ENCODE assay signal across 8 mouse cellular contexts in genomic region chr6:113697222-113698205, GRCm38 (mm10). TPM values are rescaled to one million over a fixed set of nuclear protein-coding genes. Genes with fewer than 3 reads are reported as not detected.
A peak's percentile ranks its signal among the peaks of the same experiment; 100 is the strongest.
DNase-seq lines count a peak whose midpoint lies in the region; ATAC-seq and TF ChIP-seq lines count a peak whose summit lies in the region.

No protein-coding gene starts in this region.

- TF ChIP-seq EP300 in heart, postnatal 0 days (IDR thresholded peaks at IDR 0.05; ENCODE audit: low read depth): no peak

- peak overlapping the region; percentile 96 for H3K4me2 ChIP-seq in embryonic facial prominence, embryonic 14.5 days (ENCODE audit: low read depth, low read length)
- peak overlapping the region; percentile 99 for H3K4me2 ChIP-seq in heart, postnatal 0 days (ENCODE audit: low read depth, low read length)
- peak overlapping the region; percentile 97 for H3K4me2 ChIP-seq in limb, embryonic 13.5 days (replicated peaks)
- peak overlapping the region; percentile 98 for H3K4me2 ChIP-seq in midbrain, embryonic 16.5 days (ENCODE audit: low read length)

- H3K9me3 ChIP-seq in embryonic facial prominence, embryonic 14.5 days (ENCODE audit: control insufficient read depth, low read length): no peaks in the 10 kb centered on the region
- no peaks in the 10 kb centered on the region for H3K9me3 ChIP-seq in heart, postnatal 0 days (replicated peaks; ENCODE audit: control insufficient read depth, low read length)
- no peaks in the 10 kb centered on the region for H3K9me3 ChIP-seq in limb, embryonic 13.5 days
- no peaks in the 10 kb centered on the region for H3K9me3 ChIP-seq in midbrain, embryonic 16.5 days (replicated peaks; ENCODE audit: control insufficient read depth, low read length, poor library complexity, severe bottlenecking)

- no peak for TF ChIP-seq CTCF in heart, postnatal 0 days (IDR thresholded peaks at IDR 0.05; ENCODE audit: low read depth)

- peak overlapping the region; percentile 87 for H3K27ac ChIP-seq in embryonic facial prominence, embryonic 14.5 days (replicated peaks; ENCODE audit: low read depth, low read length)
- H3K27ac ChIP-seq in heart, postnatal 0 days (ENCODE audit: low read depth): peak overlapping the region; percentile 94
- H3K27ac ChIP-seq in limb, embryonic 13.5 days: peak overlapping the region; percentile 84
- peak overlapping the region; percentile 86 for H3K27ac ChIP-seq in midbrain, embryonic 16.5 days (ENCODE audit: low read length)

- H3K4me1 ChIP-seq in embryonic facial prominence, embryonic 14.5 days (ENCODE audit: control insufficient read depth, insufficient read depth, low read length): peaks cover 18% of the 10 kb centered on the region
- H3K4me1 ChIP-seq in heart, postnatal 0 days (ENCODE audit: control insufficient read depth, insufficient read depth): peaks cover 22% of the 10 kb centered on the region
- peaks cover 31% of the 10 kb centered on the region for H3K4me1 ChIP-seq in limb, embryonic 13.5 days
- peaks cover 31% of the 10 kb centered on the region for H3K4me1 ChIP-seq in midbrain, embryonic 16.5 days (ENCODE audit: control insufficient read depth, insufficient read depth, low read length)

- H3K27me3 ChIP-seq in embryonic facial prominence, embryonic 14.5 days (replicated peaks; ENCODE audit: control insufficient read depth, insufficient read depth, low read length): no peaks in the 10 kb centered on the region
- no peaks in the 10 kb centered on the region for H3K27me3 ChIP-seq in heart, postnatal 0 days (ENCODE audit: control insufficient read depth, insufficient read depth, low read length)
- H3K27me3 ChIP-seq in limb, embryonic 13.5 days: no peaks in the 10 kb centered on the region
- H3K27me3 ChIP-seq in midbrain, embryonic 16.5 days (ENCODE audit: control insufficient read depth, insufficient read depth, low read depth, low read length): no peaks in the 10 kb centered on the region

- WGBS in embryonic facial prominence, embryonic 14.5 days: under 1% methylated on average over 31 of the region's 113 CpGs
- WGBS in heart, postnatal 0 days: under 1% methylated on average over 101 of the region's 113 CpGs
- WGBS in limb, embryonic 13.5 days: under 1% methylated on average over 109 of the region's 113 CpGs
- WGBS in midbrain, embryonic 16.5 days: 0% methylated on average over 76 of the region's 113 CpGs

- peak; percentile 48; the same call in 1 of the 2 replicates for ATAC-seq in frontal cortex, adult (ENCODE audit: low TSS enrichment)
- peak; percentile 3 for ATAC-seq in activated CD4-positive, CD25-positive, alpha-beta regulatory T cell, adult 4 months
- ATAC-seq in embryonic facial prominence, embryonic 14.5 days (ENCODE audit: low read depth): peak; percentile 62; the same call in 1 of the 2 replicates
- ATAC-seq in heart, postnatal 0 days (ENCODE audit: insufficient read depth, low read depth): peak; percentile 50
- ATAC-seq in limb, embryonic 13.5 days (ENCODE audit: low FRiP score, low read depth): no peak; the same call in 1 of the 2 replicates
- ATAC-seq in midbrain, embryonic 16.5 days: peak; percentile 66

- DNase-seq in frontal cortex, postnatal 25 days (ENCODE audit: low spot score in 2 of 2): no peak
- DNase-seq in embryonic facial prominence, embryonic 14.5 days (ENCODE audit: low spot score): peak; percentile 35
- peak; percentile 27 for DNase-seq in heart, postnatal 0 days (ENCODE audit: low spot score)
- DNase-seq in thymus, postnatal 0 days (ENCODE audit: low spot score): peak; percentile 31

- H3K9ac ChIP-seq in embryonic facial prominence, embryonic 14.5 days (ENCODE audit: low read depth, low read length): peak overlapping the region; percentile 84
- H3K9ac ChIP-seq in heart, postnatal 0 days (replicated peaks; ENCODE audit: low read depth, low read length): peak overlapping the region; percentile 86
- peak overlapping the region; percentile 88 for H3K9ac ChIP-seq in limb, embryonic 13.5 days
- peak overlapping the region; percentile 85 for H3K9ac ChIP-seq in midbrain, embryonic 16.5 days (ENCODE audit: low read depth, low read length)

- H3K36me3 ChIP-seq in embryonic facial prominence, embryonic 14.5 days (ENCODE audit: control insufficient read depth, insufficient read depth, low read length): peaks cover 29% of the 10 kb centered on the region
- H3K36me3 ChIP-seq in heart, postnatal 0 days (replicated peaks; ENCODE audit: control insufficient read depth, insufficient read depth, low read length): peaks cover 27% of the 10 kb centered on the region
- H3K36me3 ChIP-seq in limb, embryonic 13.5 days: peaks cover 31% of the 10 kb centered on the region
- H3K36me3 ChIP-seq in midbrain, embryonic 16.5 days (ENCODE audit: control insufficient read depth, insufficient read depth, low read length): peaks cover 9% of the 10 kb centered on the region

- H3K4me3 ChIP-seq in embryonic facial prominence, embryonic 14.5 days (ENCODE audit: low read depth, low read length): peak overlapping the region; percentile 90
- peak overlapping the region; percentile 74 for H3K4me3 ChIP-seq in heart, postnatal 0 days (ENCODE audit: low read depth, low read length)
- H3K4me3 ChIP-seq in limb, embryonic 13.5 days: peak overlapping the region; percentile 93
- H3K4me3 ChIP-seq in midbrain, embryonic 16.5 days (ENCODE audit: low read depth, low read length): peak overlapping the region; percentile 97

RNA-seq across cellular contexts. Expression of gene Tatdn2, which starts 0.7 kb away (rescaled TPM):
- polyA plus RNA-seq in activated CD4-positive, CD25-positive, alpha-beta regulatory T cell, adult 4 months (2017; shearing (Covaris generic)): 1 to 10 TPM; 1.0 to 5.0 TPM
- polyA plus RNA-seq in embryonic facial prominence, embryonic 14.5 days (2014; fragmentation: Nextera tagmentation; extraction: Ambion mirVana): 0.94 and 1.9 TPM in 2 replicates
- 32.1 and 38.5 TPM in 2 replicates for total RNA-seq in heart, postnatal 0 days (2014; rRNA removed; ENCODE audit: low replicate concordance)
- 0.65 and 1.1 TPM in 2 replicates for polyA plus RNA-seq in heart, postnatal 0 days (2015; fragmentation: Nextera tagmentation; extraction: Ambion mirVana)
- 0.91 and 1.3 TPM in 2 replicates for polyA plus RNA-seq in limb, embryonic 13.5 days (2015; fragmentation: Nextera tagmentation; extraction: Ambion mirVana)
- 0.89 and 1.1 TPM in 2 replicates for polyA plus RNA-seq in midbrain, embryonic 16.5 days (2015; fragmentation: Nextera tagmentation; extraction: Ambion mirVana)
- polyA plus RNA-seq in thymus, postnatal 0 days (2015; fragmentation: Nextera tagmentation; extraction: Ambion mirVana): 1.5 and 1.7 TPM in 2 replicates

RNA-seq across cellular contexts. Expression of gene Ghrl, which starts 22.2 kb away (rescaled TPM):
- not detected for polyA plus RNA-seq in activated CD4-positive, CD25-positive, alpha-beta regulatory T cell, adult 4 months (2017; shearing (Covaris generic))
- 0.61 TPM in 1 of 2 replicates, not detected in the other for polyA plus RNA-seq in embryonic facial prominence, embryonic 14.5 days (2014; fragmentation: Nextera tagmentation; extraction: Ambion mirVana)
- total RNA-seq in heart, postnatal 0 days (2014; rRNA removed; ENCODE audit: low replicate concordance): not detected in 2 replicates
- polyA plus RNA-seq in heart, postnatal 0 days (2015; fragmentation: Nextera tagmentation; extraction: Ambion mirVana): 0.23 TPM in 1 of 2 replicates, not detected in the other
- polyA plus RNA-seq in limb, embryonic 13.5 days (2015; fragmentation: Nextera tagmentation; extraction: Ambion mirVana): 0.65 TPM in 1 of 2 replicates, not detected in the other
- 0.36 and 1.2 TPM in 2 replicates for polyA plus RNA-seq in midbrain, embryonic 16.5 days (2015; fragmentation: Nextera tagmentation; extraction: Ambion mirVana)
- polyA plus RNA-seq in thymus, postnatal 0 days (2015; fragmentation: Nextera tagmentation; extraction: Ambion mirVana): 0.59 and 0.81 TPM in 2 replicates

RNA-seq across cellular contexts. Expression of gene Sec13, which starts 43.0 kb away (rescaled TPM):
- 100 to 1,000 TPM; 139 to 168 TPM for polyA plus RNA-seq in activated CD4-positive, CD25-positive, alpha-beta regulatory T cell, adult 4 months (2017; shearing (Covaris generic))
- polyA plus RNA-seq in embryonic facial prominence, embryonic 14.5 days (2014; fragmentation: Nextera tagmentation; extraction: Ambion mirVana): 301 and 324 TPM in 2 replicates
- total RNA-seq in heart, postnatal 0 days (2014; rRNA removed; ENCODE audit: low replicate concordance): 141 and 159 TPM in 2 replicates
- polyA plus RNA-seq in heart, postnatal 0 days (2015; fragmentation: Nextera tagmentation; extraction: Ambion mirVana): 165 and 175 TPM in 2 replicates
- 321 and 322 TPM in 2 replicates for polyA plus RNA-seq in limb, embryonic 13.5 days (2015; fragmentation: Nextera tagmentation; extraction: Ambion mirVana)
- 177 and 184 TPM in 2 replicates for polyA plus RNA-seq in midbrain, embryonic 16.5 days (2015; fragmentation: Nextera tagmentation; extraction: Ambion mirVana)
- polyA plus RNA-seq in thymus, postnatal 0 days (2015; fragmentation: Nextera tagmentation; extraction: Ambion mirVana): 223 and 234 TPM in 2 replicates

RNA-seq across cellular contexts. Expression of gene Irak2, which starts 59.2 kb away (rescaled TPM):
- polyA plus RNA-seq in activated CD4-positive, CD25-positive, alpha-beta regulatory T cell, adult 4 months (2017; shearing (Covaris generic)): 10 to 100 TPM; 21.9 to 29.8 TPM
- 2.2 and 2.5 TPM in 2 replicates for polyA plus RNA-seq in embryonic facial prominence, embryonic 14.5 days (2014; fragmentation: Nextera tagmentation; extraction: Ambion mirVana)
- 7.0 and 23.2 TPM in 2 replicates for total RNA-seq in heart, postnatal 0 days (2014; rRNA removed; ENCODE audit: low replicate concordance)
- 5.8 and 6.3 TPM in 2 replicates for polyA plus RNA-seq in heart, postnatal 0 days (2015; fragmentation: Nextera tagmentation; extraction: Ambion mirVana)
- 3.4 and 3.6 TPM in 2 replicates for polyA plus RNA-seq in limb, embryonic 13.5 days (2015; fragmentation: Nextera tagmentation; extraction: Ambion mirVana)
- polyA plus RNA-seq in midbrain, embryonic 16.5 days (2015; fragmentation: Nextera tagmentation; extraction: Ambion mirVana): 1.3 and 2.1 TPM in 2 replicates
- polyA plus RNA-seq in thymus, postnatal 0 days (2015; fragmentation: Nextera tagmentation; extraction: Ambion mirVana): 2.2 and 2.7 TPM in 2 replicates

Comparison
In these comparisons a context has a peak if more than half of its experiments do, and no peak if none do; other contexts are left out.
1. DNase-seq: peak in embryonic facial prominence, embryonic 14.5 days (single experiment), heart, postnatal 0 days (single experiment) and thymus, postnatal 0 days (single experiment); none in frontal cortex, postnatal 25 days (0 of 2).
2. Peak in every context shown above with its lines, with median percentiles within 50 percentile points of each other: H3K27ac ChIP-seq, H3K4me2 ChIP-seq, H3K4me3 ChIP-seq and H3K9ac ChIP-seq.